Mouse (Mus musculus): ENCODE results near the gene Slc3a1.

GRCm38 (mm10) chr17:85071088-85071775 lies 43.1 kb downstream of the Slc3a1 start:
- no peak for TF ChIP-seq CEBPB (IDR thresholded peaks at IDR 0.05; ENCODE audit: insufficient read depth, poor library complexity, severe bottlenecking)
- TF ChIP-seq POLR2A (IDR thresholded peaks at IDR 0.05; ENCODE audit: insufficient read length, low read depth), result no peak
- no peak for TF ChIP-seq MYOD1 (IDR thresholded peaks at IDR 0.05; ENCODE audit: control insufficient read depth in 1 of 3, insufficient read length in 2 of 3, low read depth in 2 of 3)
- TF ChIP-seq POLR2AphosphoS2 (IDR thresholded peaks at IDR 0.05; ENCODE audit: insufficient read length, low read depth), result no peak
- no peak for TF ChIP-seq MYOG (IDR thresholded peaks at IDR 0.05; ENCODE audit: control insufficient read depth in 1 of 3, insufficient read depth in 1 of 3, insufficient read length in 2 of 3, low read depth in 2 of 3)
- TF ChIP-seq TCF12 (IDR thresholded peaks at IDR 0.05; ENCODE audit: insufficient read depth, poor library complexity, severe bottlenecking), result no peak
